Mouse (Mus musculus) liver, postnatal 0 days (tissue): ENCODE results near the gene Xlr4c.

ENCODE experiments used
- CTCF ChIP-seq: sonication (generic); IDR thresholded peaks from 2 replicates; pipeline ENCODE4 v1.5.1; 2016; ENCODE audit warnings: antibody characterized with exemption, low read depth
- EP300 ChIP-seq: IDR thresholded peaks from 2 replicates; pipeline ENCODE4 v1.6.1; 2016; ENCODE audit warnings: antibody characterized with exemption, low read depth, mild to moderate bottlenecking

DNA sequence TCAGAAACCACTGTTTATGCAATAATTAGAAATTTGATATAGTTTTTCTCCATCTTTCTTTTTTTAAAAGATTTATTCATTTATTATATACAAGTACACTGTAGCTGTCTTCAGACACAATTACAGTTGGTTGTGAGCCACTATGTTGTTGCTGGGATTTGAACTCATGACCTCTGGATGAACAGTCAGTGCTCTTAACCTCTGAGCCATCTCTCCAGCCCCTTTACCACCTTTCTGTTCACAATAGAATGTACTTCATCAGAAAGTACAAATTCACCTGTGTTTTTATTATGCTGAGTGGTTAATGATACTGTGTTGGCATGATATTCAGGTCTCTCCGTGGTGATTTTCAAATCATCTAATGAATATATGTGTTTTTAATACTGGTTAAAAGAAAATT, 17.6 kb downstream of the Xlr4c start:
- TF ChIP-seq CTCF, result no peak
- TF ChIP-seq EP300, result no peak
